Mouse (Mus musculus) heart, postnatal 25 days (tissue): ENCODE measurements around the gene Cactin. TPM values are rescaled to one million over a fixed set of nuclear protein-coding genes. Genes with fewer than 3 reads are reported as not detected.

Source experiments
- DNase-seq: peaks from one replicate; pipeline ENCODE4 v3.0.0; 2022; ENCODE audit warnings: low spot score
- intact Hi-C: fragments of 180-260 bp; cut with DNase I; formaldehyde crosslinking; loops from one replicate; pipeline ENCODE4 v1.15.1; 2025
- total RNA-seq, 2 experiments: library from RNA; stranded (reverse); gene quantifications; 2 replicates each; pipeline ENCODE4 v1.2.3; 2021

Gene Cactin
- total RNA-seq, 2 experiments from 2014 or later: 13.5 to 16.6 TPM

- DNase-seq: no peak
- intact Hi-C loops: no loop called here
These were observed 13.4 kb downstream of the Cactin start for GRCm38 (mm10) chr10:81334324-81334723.

GRCm38 (mm10) chr10:81335393-81336340 lies 14.8 kb downstream of the Cactin start:
- no peak for DNase-seq
- intact Hi-C loops: no loop called here

- intact Hi-C loops: no loop called here
- no peak for DNase-seq
These were observed 15.7 kb downstream of the Cactin start for GRCm38 (mm10) chr10:81336558-81336957.

GRCm38 (mm10) chr10:81340551-81341332 lies 19.8 kb downstream of the Cactin start:
- no peak for DNase-seq
- intact Hi-C loops: loop anchor here (2.0 kb wide), 1 partner anchor 50 kb away; the partner anchor contains the start of gene Tjp3

GRCm38 (mm10) chr10:81341333-81341949 lies 20.5 kb downstream of the Cactin start:
- intact Hi-C loops: loop anchor here (2.0 kb wide), 1 partner anchor 51 kb away; the partner anchor contains the start of gene Tjp3
- DNase-seq: no peak

GRCm38 (mm10) chr10:81342686-81343505 lies 22.0 kb downstream of the Cactin start, which contains the start of gene Gipc3:
Gene Gipc3 (minus strand): TSS chr10:81343266.
- intact Hi-C loops: loop anchor here (2.0 kb wide), 1 partner anchor 20 kb away; no protein-coding TSS in a partner anchor
- DNase-seq: no peak

GRCm38 (mm10) chr10:81344421-81345161 lies 23.7 kb downstream of the Cactin start:
- DNase-seq: no peak
- intact Hi-C loops: no loop called here

GRCm38 (mm10) chr10:81345162-81345534 lies 24.2 kb downstream of the Cactin start:
- intact Hi-C loops: no loop called here
- no peak for DNase-seq

GRCm38 (mm10) chr10:81346453-81347067 lies 25.7 kb downstream of the Cactin start:
- intact Hi-C loops: no loop called here
- no peak for DNase-seq

- no peak for DNase-seq
- intact Hi-C loops: no loop called here
These were observed 28.2 kb downstream of the Cactin start for GRCm38 (mm10) chr10:81349146-81349545.

- no peak for DNase-seq
- intact Hi-C loops: no loop called here
These were observed 29.1 kb downstream of the Cactin start for GRCm38 (mm10) chr10:81349961-81350350.

- intact Hi-C loops: no loop called here
These were observed 29.6 kb downstream of the Cactin start, which contains the start of gene Hmg20b for GRCm38 (mm10) chr10:81350351-81351063. Gene Hmg20b (minus strand): TSS chr10:81350480.

GRCm38 (mm10) chr10:81351678-81352291 lies 30.9 kb downstream of the Cactin start:
- no peak for DNase-seq
- intact Hi-C loops: no loop called here

More at GRCm38 (mm10) chr10:81350351-81351063, 29.6 kb downstream of the Cactin start, which contains the start of gene Hmg20b:
- DNase-seq: peak; percentile 99

GRCm38 (mm10) chr10:81354738-81355477 lies 34.0 kb downstream of the Cactin start:
- intact Hi-C loops: no loop called here
- DNase-seq: no peak

GRCm38 (mm10) chr10:81355533-81355932 lies 34.6 kb downstream of the Cactin start:
- intact Hi-C loops: no loop called here
- DNase-seq: no peak

- intact Hi-C loops: no loop called here
These were observed 35.6 kb downstream of the Cactin start for GRCm38 (mm10) chr10:81356352-81356990.

More at GRCm38 (mm10) chr10:81356352-81356990, 35.6 kb downstream of the Cactin start:
- no peak for DNase-seq
